Mouse (Mus musculus) heart, adult 18-20 months (tissue): Measurements from ENCODE around the gene Rasgrf2. TPM values are rescaled to one million over a fixed set of nuclear protein-coding genes. Genes with fewer than 3 reads are reported as not detected.
"Not testable (repeated sequence)": the region's sequence is repeated elsewhere in the genome, so short reads cannot be mapped to it uniquely, and the experiment has no call there.

ENCODE experiments used
- DNase-seq, 2 experiments: peaks; one replicate each; pipeline ENCODE4 v3.0.0; 2021 to 2022; ENCODE audit warnings: mixed read lengths in 1 of 2
- long read RNA-seq, 2 experiments: library from polyadenylated mRNA; stranded (forward); transcript quantifications; one replicate each; pipeline ENCODE4 v2.0.0; 2021
- total RNA-seq, 2 experiments: library from RNA; stranded (reverse); gene quantifications; 2 replicates each; pipeline ENCODE4 v1.2.3; 2021

Rasgrf2 gene
- total RNA-seq = 10 to 100 TPM in 1 of 2 experiments, 1 to 10 TPM in 1; 9.2 to 10.0 TPM
- long read RNA-seq, experiment 1 = 0 reads
- long read RNA-seq, experiment 2 = 0 reads

GRCm38 (mm10) chr13:92131384-92132150 is at the start of gene Rasgrf2:
Gene Rasgrf2, minus strand, starts transcription at chr13:92131656.
- peak; percentile 45 to 53 for DNase-seq

GRCm38 (mm10) chr13:92172686-92173085 is 41.2 kb upstream of the Rasgrf2 start:
- not testable (repeated sequence) for DNase-seq

- DNase-seq = peak in 1 of 2 experiments; percentile 39
Observed at GRCm38 (mm10) chr13:92150551-92150950, 19.1 kb upstream of the Rasgrf2 start.

GRCm38 (mm10) chr13:92148858-92149257 is 17.4 kb upstream of the Rasgrf2 start:
- DNase-seq = no peak

DNA sequence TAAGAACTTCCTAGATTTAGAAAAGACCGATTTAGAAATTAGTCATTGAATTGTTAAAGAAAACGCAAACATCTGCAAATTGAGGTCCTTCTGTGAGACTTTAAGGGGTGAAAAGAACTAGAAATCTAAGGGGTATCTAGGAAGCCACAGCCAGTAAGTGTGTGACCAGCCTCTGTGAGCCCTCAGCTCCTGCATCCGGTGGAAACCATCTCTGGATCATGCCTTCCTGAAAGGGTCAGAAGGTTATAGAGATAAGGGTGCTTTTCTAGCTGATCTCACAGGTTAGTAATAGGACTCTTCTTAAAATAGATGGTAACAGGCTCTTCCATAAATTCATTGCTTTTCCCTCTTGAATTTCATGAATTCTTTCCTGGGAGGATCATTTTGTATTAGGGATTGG is 3.3 kb upstream of the Rasgrf2 start:
- no peak for DNase-seq

GRCm38 (mm10) chr13:92132599-92132998 is 1.1 kb upstream of the Rasgrf2 start:
- no peak for DNase-seq

DNA sequence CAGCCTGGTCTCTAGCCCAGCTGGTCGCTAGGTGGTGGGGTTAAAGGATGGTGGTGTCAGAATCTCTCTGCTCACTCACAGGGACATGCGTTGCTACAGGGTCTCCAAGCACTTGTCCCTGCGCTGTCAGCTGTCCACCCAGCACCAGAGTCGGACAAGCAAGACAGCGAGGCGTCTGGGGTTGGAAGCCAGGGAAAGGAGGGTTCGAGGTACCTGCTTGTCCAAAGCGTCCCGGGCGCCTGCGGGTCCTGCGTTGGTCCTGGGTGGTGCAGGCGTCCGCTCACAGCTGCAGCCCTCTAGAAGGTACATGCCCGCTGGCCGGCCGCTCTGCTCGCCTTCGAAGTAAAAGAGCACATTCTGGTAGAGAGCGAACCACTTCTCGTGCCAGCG is 467 bp downstream of the Rasgrf2 start:
- DNase-seq = peak; percentile 21 to 30

DNA sequence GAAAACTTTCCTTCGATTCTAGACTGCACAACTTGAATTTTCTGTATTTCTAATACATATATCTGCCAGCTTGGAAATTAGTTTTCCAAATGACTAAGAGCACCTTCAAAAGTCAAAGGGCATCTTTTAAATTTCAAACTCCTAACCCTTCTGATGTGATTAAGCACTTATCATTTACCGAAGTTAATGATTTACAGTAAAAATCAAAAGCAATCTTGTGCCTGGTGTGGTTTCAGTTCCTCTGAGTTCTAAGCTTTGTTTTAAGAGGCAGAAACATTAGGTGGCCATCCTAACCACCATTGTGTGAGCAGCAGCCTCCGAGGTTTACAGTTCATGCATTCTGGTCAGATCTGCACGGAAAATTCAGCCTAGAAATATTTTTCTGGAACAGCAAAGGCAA is 1.6 kb downstream of the Rasgrf2 start:
- DNase-seq = no peak

- DNase-seq = no peak
Observed at GRCm38 (mm10) chr13:92125902-92126301, 5.6 kb downstream of the Rasgrf2 start.

GRCm38 (mm10) chr13:92119623-92120022 is 11.8 kb downstream of the Rasgrf2 start:
- DNase-seq = no peak

- DNase-seq = no peak
Observed at GRCm38 (mm10) chr13:92114076-92114475, 17.4 kb downstream of the Rasgrf2 start.

DNA sequence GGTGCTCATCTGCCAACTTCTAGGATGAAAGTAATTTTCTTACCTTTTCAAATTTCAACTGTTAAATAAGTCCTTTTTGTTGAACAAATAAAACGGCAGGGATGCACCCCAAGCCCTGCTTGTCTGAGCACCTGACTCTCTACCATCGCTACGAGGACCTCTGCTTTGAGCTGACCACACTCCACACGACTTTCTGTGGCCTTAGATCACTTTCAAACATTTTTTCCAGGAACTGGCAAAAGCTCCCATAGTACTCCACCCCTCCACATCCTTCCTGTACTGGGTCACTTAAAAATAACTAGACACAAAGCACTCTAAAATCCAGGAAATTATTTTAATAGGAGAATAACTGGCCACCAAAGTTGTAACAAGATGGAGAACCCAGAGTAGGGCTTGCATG is 23.2 kb downstream of the Rasgrf2 start:
- peak in 1 of 2 experiments; percentile 68 for DNase-seq

DNA sequence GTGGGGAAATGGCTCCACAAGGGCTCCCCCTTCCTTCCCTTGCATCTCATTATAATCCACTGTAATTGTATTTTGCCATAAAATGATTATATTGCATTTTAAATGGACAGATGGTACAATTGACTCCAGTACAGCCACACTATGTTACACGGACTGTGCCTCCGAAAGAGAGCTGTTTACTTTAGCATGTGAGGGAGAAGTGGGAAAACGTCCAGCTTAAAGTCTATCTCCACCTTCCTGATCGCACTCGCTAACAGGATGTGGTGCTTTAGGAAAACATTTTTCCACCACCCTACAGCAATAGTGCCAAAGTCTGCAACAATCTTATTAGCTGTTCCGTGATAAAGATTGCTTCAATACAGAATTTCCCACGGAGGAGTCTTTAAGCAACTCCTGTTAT is 27.2 kb downstream of the Rasgrf2 start:
- peak in 1 of 2 experiments; percentile 65 for DNase-seq

DNA sequence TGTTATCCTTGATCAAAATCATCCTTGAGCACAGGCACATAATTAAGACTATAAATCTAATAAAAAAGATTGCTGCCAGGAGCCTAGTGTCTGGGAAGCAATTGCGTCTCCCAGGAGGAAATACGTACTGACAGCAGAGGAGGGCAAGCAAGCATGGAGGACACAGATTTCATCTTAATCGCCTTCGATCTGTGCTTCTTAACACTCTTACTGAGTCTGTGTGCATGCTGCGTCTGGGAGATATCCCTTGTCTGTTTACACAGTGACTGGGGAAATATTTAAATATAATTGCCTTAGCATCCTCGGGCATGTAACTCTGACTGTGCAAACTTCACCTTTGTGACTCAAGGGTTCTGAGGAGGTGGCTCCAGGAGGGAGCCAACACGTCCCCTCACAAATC is 33.0 kb downstream of the Rasgrf2 start:
- DNase-seq = no peak

DNA sequence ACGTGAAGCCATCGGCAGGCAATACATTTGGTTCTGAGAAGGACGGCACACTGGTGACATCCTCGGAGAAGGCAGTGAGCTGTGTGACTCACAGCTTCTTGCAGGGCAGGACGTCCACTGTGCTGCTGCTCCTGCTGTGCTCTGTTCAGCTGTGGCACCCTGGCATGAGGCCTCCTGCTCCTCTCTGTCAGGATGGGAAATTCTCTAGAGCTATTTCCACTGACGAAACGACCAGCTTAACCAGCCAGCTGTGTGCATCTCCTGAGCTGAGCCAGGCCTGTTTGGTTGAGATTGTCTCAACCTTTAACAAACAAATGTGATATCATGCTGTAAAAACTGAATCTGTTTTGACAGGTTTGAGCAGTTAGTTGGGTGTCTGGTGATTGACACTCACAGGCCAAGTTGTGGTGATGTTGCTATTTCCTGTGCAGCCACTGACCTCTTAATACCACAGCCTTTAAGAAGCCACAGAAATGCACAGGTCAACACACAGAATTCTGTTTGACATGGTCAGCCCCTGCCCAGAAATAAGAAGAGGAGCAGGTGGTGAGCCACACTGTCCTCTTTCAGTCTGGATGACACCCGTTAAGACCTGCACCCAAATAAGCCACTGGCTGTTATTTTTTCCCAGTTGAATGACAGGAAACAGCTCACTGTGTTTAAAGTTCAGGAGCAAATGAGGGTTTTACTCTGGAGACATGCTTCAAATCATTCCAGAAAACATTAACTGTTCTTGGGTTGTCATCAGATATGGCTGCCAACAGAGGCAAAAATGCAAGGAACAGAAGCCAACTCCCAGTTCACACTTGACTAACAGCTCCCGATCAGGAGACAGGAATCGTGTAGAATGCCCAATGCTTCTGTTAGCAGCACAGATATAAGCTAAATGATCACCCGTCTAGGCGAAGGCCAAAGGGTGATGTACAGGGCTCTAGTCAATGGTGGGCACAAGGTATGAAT is 36.0 kb downstream of the Rasgrf2 start:
- peak in 1 of 2 experiments; percentile 43 for DNase-seq

GRCm38 (mm10) chr13:92093712-92094290 is 37.7 kb downstream of the Rasgrf2 start:
- DNase-seq = peak in 1 of 2 experiments; percentile 17

GRCm38 (mm10) chr13:92073111-92073510 is 58.3 kb downstream of the Rasgrf2 start:
- no peak for DNase-seq

GRCm38 (mm10) chr13:92068651-92069050 is 62.8 kb downstream of the Rasgrf2 start:
- no peak for DNase-seq

DNA sequence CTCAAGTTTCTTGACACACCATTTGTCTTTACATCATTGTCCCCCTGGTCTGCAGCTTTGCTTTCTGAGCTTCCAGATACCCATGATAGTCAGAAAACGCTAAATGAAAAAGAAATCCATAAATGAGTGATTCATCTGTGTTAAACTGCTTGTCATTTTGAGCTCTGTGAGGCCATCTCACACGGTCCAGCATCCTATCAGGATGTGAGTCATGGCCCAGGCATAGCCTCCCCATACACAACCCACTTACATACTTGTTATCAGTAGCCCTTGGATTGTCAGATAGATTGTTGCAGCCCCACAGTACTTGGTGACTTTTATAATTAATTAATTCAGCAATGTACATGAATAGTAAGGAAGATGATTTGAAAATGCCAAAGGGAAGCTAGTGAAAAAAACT is 63.6 kb downstream of the Rasgrf2 start:
- no peak for DNase-seq

GRCm38 (mm10) chr13:92053748-92054147 is 77.7 kb downstream of the Rasgrf2 start:
- DNase-seq = no peak

GRCm38 (mm10) chr13:92053001-92053400 is 78.5 kb downstream of the Rasgrf2 start:
- DNase-seq = no peak

- DNase-seq = no peak
Observed at GRCm38 (mm10) chr13:92051216-92051615, 80.2 kb downstream of the Rasgrf2 start.
